Mouse (Mus musculus) right cerebral cortex, adult 2 months (tissue): ENCODE measurements around the gene Papln.

Source experiments
- DNase-seq, 2 experiments: peaks; one replicate each; pipeline ENCODE4 v3.0.0; 2021 to 2022; ENCODE audit warnings: low spot score in 2 of 2

Gene Papln

DNA sequence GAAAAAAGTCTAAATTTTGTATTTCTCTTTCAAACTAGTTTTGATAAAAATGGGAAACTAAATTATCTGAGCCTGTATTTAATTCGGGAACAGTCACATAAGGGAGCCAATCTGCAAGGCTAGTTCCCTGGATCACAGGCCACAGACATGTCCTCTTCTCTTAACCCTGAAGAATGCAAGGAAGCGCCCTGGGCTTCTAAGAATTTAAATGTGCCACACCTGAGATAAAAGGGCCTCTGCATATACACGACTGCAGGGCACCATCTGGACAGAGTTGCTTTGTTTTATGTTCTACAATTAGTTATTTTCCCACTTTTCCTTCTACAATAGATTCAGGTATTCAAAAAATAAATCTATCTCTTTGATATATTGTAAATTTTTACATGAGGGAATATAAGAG, 67.0 kb downstream of the Papln start:
- no peak for DNase-seq

DNA sequence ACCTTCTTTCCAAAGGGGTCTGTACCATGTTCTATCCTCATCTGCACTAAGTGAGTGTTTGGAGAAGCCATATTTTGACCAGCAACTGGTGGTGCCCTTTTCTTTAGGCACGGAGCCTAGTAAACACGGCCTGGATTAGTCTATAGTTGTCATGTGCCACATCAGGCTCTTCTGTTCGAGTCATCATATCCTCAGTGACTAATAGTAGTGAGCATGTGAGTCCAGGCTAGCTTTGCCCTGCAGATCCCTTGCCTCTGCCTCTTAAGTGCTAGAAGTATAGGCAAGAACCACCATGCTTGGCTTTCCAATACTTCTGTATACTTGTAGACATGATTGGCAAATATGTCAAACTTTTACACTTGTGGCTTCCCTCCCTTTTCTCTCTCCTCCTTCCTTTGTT, 70.5 kb downstream of the Papln start:
- no peak for DNase-seq

DNA sequence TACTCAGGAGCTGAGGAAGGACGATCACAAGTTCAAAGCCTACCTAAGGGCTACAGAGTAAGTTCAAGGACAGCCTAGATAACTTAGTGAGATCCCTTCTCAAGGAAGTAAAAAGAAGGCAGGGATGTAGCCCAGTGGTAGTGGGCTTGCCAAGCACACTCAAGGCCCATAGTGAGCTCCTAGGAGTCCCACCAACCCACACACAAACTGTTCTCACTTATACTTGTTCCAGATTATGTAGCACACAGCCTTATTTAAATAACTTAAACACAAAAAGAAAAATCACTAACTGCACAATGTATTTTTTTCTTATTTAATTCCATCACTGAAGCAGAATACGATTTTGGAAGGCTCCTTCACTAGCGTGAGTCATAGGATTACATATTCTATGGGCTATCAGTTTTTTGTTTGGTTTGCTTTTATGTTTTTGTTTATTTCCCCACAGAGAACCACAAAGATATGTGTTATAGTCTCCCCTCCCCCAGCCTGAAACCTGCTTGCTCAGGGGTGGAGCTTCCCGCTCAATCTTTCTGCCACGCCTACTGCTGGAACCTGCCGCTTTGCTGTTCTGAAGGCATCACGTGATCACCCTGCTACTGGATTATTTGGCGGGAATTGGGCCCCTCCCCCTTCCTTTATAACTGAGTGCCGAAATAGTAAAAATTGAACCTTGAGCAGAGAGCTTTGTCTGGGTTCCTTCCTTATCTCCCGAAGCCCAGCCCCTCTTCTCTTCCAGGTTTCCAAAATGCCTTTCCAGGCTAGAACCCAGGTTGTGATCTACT, 78.2 kb downstream of the Papln start:
- no peak for DNase-seq
